16 mouse cellular contexts compared by ENCODE assay signal in the genomic region with DNA sequence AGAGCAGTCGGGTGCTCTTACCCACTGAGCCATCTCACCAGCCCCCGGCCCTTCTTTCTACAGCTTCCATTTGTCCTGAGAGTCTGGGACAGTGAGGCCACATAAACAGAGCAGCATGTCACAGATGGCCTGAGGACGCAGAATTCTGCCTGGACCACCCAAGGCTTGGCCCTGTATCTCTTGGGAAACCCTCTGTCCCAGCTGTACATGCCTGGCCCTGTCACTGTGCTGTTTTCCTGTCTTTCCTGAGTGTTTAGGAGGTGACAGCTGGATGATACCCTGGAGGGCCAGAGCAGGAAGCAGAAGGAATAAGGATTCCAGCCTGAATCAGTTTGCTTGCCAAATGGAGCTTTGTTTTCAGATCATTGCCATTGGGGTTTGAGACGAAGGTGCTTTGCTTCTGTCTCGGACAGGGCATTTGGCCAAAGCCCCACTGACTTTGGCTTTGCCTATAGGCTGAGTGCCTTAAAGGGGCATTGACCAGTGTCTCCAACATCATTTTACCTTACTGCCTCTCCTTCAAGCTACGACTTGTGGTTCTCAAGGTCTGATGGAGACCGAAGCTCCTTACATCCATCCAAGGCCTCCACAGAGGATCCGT. TPM values are rescaled to one million over a fixed set of nuclear protein-coding genes. Genes with fewer than 3 reads are reported as not detected.
DNase-seq lines count a peak whose midpoint lies in the region; ATAC-seq and TF ChIP-seq lines count a peak whose summit lies in the region.
"Had no signal": no experiment of that assay in that cellular context is flagged by ENCODE, and none has a peak within 500 bp of the region (broad histone marks: within the 10 kb centered on the region; RNA-seq: fewer than 3 reads in every experiment).

No protein-coding gene starts in this region.

- no peak for TF ChIP-seq CTCF in heart, adult 2 months (IDR thresholded peaks at IDR 0.05)
- no peak for TF ChIP-seq CTCF in liver, postnatal 0 days (IDR thresholded peaks at IDR 0.05; ENCODE audit: low read depth)

- no peak overlapping the region for H3K27ac ChIP-seq in heart, adult 2 months
- H3K27ac ChIP-seq in liver, postnatal 0 days (ENCODE audit: low read depth), result 0 out of 2 replicates have a peak overlapping the region, but pooled peaks have one; percentile 16
- H3K27ac ChIP-seq in liver, embryonic 12.5 days, result no peak overlapping the region
- peak overlapping the region; percentile 43; the same call in 1 of the 2 replicates for H3K27ac ChIP-seq in intestine, embryonic 16.5 days (ENCODE audit: low read length)
- H3K27ac ChIP-seq: layer of hippocampus, adult 2 months; liver, embryonic 14.5 days had no signal

- no peak for TF ChIP-seq EP300 in heart, adult 2 months (IDR thresholded peaks at IDR 0.05; ENCODE audit: insufficient read depth, low read depth, low read length)
- no peak for TF ChIP-seq EP300 in liver, postnatal 0 days (IDR thresholded peaks at IDR 0.05; ENCODE audit: low read depth)

- H3K36me3 ChIP-seq in heart, adult 2 months (ENCODE audit: control insufficient read depth, insufficient read depth, low read length), result no peaks in the 10 kb centered on the region
- H3K36me3 ChIP-seq in liver, postnatal 0 days (replicated peaks; ENCODE audit: insufficient read depth, low read length), result 0 out of 2 replicates have a peak, but pooled peaks cover 8% of the 10 kb centered on the region
- H3K36me3 ChIP-seq in liver, embryonic 12.5 days, result peaks cover 9% of the 10 kb centered on the region
- no peaks in the 10 kb centered on the region for H3K36me3 ChIP-seq in intestine, embryonic 16.5 days (ENCODE audit: control insufficient read depth, insufficient read depth, low read length)

- intact Hi-C loops in heart, adult 2 months (cut with DNase I), result no loop called here

- no peak for TF ChIP-seq POLR2A in heart, adult 2 months (IDR thresholded peaks at IDR 0.05; ENCODE audit: insufficient read depth, low read depth, low read length)

- H3K4me2 ChIP-seq in liver, postnatal 0 days (ENCODE audit: low read depth, low read length), result no peak overlapping the region
- H3K4me2 ChIP-seq in liver, embryonic 12.5 days, result no peak overlapping the region
- H3K4me2 ChIP-seq in intestine, embryonic 16.5 days (ENCODE audit: low read depth, low read length), result no peak overlapping the region

- DNase-seq in heart, adult 11 months, result peak; percentile 97
- no peak for DNase-seq in heart, adult 2 months
- no peak for DNase-seq in liver, postnatal 0 days
- DNase-seq in heart, postnatal 4 days, result peak; percentile 53
- no peak for DNase-seq in left cerebral cortex, adult 18-20 months (ENCODE audit: low spot score in 2 of 2)
- DNase-seq in urinary bladder, postnatal 14 days (ENCODE audit: low spot score), result no peak
- DNase-seq: cerebellum, adult 2 months; embryo, embryonic 11 days; midbrain, embryonic 14.5 days; right cerebral cortex, postnatal 14 days had no signal

- no peak overlapping the region for H3K4me3 ChIP-seq in heart, adult 2 months
- no peak overlapping the region for H3K4me3 ChIP-seq in liver, postnatal 0 days (ENCODE audit: low read depth, low read length)
- no peak overlapping the region for H3K4me3 ChIP-seq in liver, embryonic 12.5 days
- no peak overlapping the region for H3K4me3 ChIP-seq in intestine, embryonic 16.5 days (ENCODE audit: low read length)
- H3K4me3 ChIP-seq: erythroblast, embryonic 14.5 days; layer of hippocampus, adult 2 months had no signal

- WGBS in heart, adult 2 months, result 58% methylated on average over 8 of the region's 8 CpGs
- 87% methylated on average over 8 of the region's 8 CpGs for WGBS in liver, postnatal 0 days (ENCODE audit: insufficient replicate concordance)
- WGBS in liver, embryonic 12.5 days (ENCODE audit: insufficient replicate concordance), result 87% methylated on average over 8 of the region's 8 CpGs
- WGBS in intestine, embryonic 16.5 days, result 70% methylated on average over 8 of the region's 8 CpGs

- H3K9ac ChIP-seq in heart, adult 2 months (ENCODE audit: low read depth, low read length), result no peak overlapping the region
- no peak overlapping the region for H3K9ac ChIP-seq in liver, postnatal 0 days (replicated peaks)
- no peak overlapping the region for H3K9ac ChIP-seq in liver, embryonic 12.5 days
- no peak overlapping the region for H3K9ac ChIP-seq in intestine, embryonic 16.5 days (ENCODE audit: low read depth, low read length)
- H3K9ac ChIP-seq: liver, embryonic 14.5 days had no signal

- ATAC-seq in liver, postnatal 0 days, result no peak
- no peak for ATAC-seq in liver, embryonic 12.5 days
- peak; percentile 29; the same call in 1 of the 2 replicates for ATAC-seq in intestine, embryonic 16.5 days
- ATAC-seq: inflammation-experienced regulatory T-cells, adult 6 months had no signal

- H3K27me3 ChIP-seq in heart, adult 2 months (ENCODE audit: control insufficient read depth, insufficient read depth, low read length), result no peaks in the 10 kb centered on the region
- H3K27me3 ChIP-seq in liver, postnatal 0 days (ENCODE audit: insufficient read depth, low read length), result no peaks in the 10 kb centered on the region
- no peaks in the 10 kb centered on the region for H3K27me3 ChIP-seq in liver, embryonic 12.5 days (replicated peaks)
- H3K27me3 ChIP-seq in intestine, embryonic 16.5 days (replicated peaks; ENCODE audit: control insufficient read depth, insufficient read depth, low read length), result no peaks in the 10 kb centered on the region

- H3K4me1 ChIP-seq in heart, adult 2 months (ENCODE audit: control insufficient read depth, insufficient read depth, low read length), result peaks cover 6% of the 10 kb centered on the region
- peaks cover 43% of the 10 kb centered on the region for H3K4me1 ChIP-seq in liver, postnatal 0 days (ENCODE audit: insufficient read depth)
- peaks cover 51% of the 10 kb centered on the region for H3K4me1 ChIP-seq in liver, embryonic 12.5 days
- peaks cover 63% of the 10 kb centered on the region for H3K4me1 ChIP-seq in intestine, embryonic 16.5 days (ENCODE audit: control insufficient read depth, insufficient read depth, low read length)

- H3K79me2 ChIP-seq in heart, adult 2 months (replicated peaks; ENCODE audit: control insufficient read depth, insufficient read depth, low read length), result peaks cover 4% of the 10 kb centered on the region; the same call in 1 of the 2 replicates

- no peaks in the 10 kb centered on the region for H3K9me3 ChIP-seq in liver, postnatal 0 days (ENCODE audit: low read length)
- H3K9me3 ChIP-seq in liver, embryonic 12.5 days (replicated peaks), result no peaks in the 10 kb centered on the region
- no peaks in the 10 kb centered on the region for H3K9me3 ChIP-seq in intestine, embryonic 16.5 days (ENCODE audit: control insufficient read depth, low read length)

RNA-seq across cellular contexts. Expression of a gene that starts 54.2 kb away (rescaled TPM):
- total RNA-seq in heart, adult 2 months (2021), result 10 to 100 TPM; 20.1 to 20.8 TPM
- polyA plus RNA-seq in heart, adult 2 months (2012; rRNA removed), result 11.8 and 13.6 TPM in 2 replicates
- polyA plus RNA-seq in liver, postnatal 0 days (2015; fragmentation: Nextera tagmentation; extraction: Ambion mirVana), result 22.3 and 22.6 TPM in 2 replicates
- polyA plus RNA-seq in liver, embryonic 12.5 days (2016; fragmentation: Nextera tagmentation; extraction: Ambion mirVana), result 18.7 and 21.6 TPM in 2 replicates
- total RNA-seq in heart, postnatal 4 days (2021), result 10 to 100 TPM; 32.2 to 34.5 TPM
- 16.7 and 16.8 TPM in 2 replicates for polyA plus RNA-seq in intestine, embryonic 16.5 days (2015; fragmentation: Nextera tagmentation; extraction: Ambion mirVana)
- total RNA-seq in left cerebral cortex, adult 18-20 months (2021), result 100 to 1,000 TPM; 299 to 317 TPM

Comparison
In these comparisons a context has a peak if more than half of its experiments do, and no peak if none do; other contexts are left out.
1. DNase-seq: peak in heart, adult 11 months (single experiment) and heart, postnatal 4 days (single experiment); none in heart, adult 2 months (0 of 2), liver, postnatal 0 days (single experiment), left cerebral cortex, adult 18-20 months (0 of 2) and urinary bladder, postnatal 14 days (single experiment).
2. H3K27ac ChIP-seq: peak in liver, postnatal 0 days (single experiment) and intestine, embryonic 16.5 days (single experiment); none in heart, adult 2 months (single experiment) and liver, embryonic 12.5 days (single experiment).